Mouse (Mus musculus) ES-CJ7 (cell line): ENCODE results near the gene C3.

Source experiments
- DNase-seq: peaks from one replicate; pipeline ENCODE4 v3.0.0; 2011; ENCODE audit warnings: low read depth, low spot score

C3 gene

DNA sequence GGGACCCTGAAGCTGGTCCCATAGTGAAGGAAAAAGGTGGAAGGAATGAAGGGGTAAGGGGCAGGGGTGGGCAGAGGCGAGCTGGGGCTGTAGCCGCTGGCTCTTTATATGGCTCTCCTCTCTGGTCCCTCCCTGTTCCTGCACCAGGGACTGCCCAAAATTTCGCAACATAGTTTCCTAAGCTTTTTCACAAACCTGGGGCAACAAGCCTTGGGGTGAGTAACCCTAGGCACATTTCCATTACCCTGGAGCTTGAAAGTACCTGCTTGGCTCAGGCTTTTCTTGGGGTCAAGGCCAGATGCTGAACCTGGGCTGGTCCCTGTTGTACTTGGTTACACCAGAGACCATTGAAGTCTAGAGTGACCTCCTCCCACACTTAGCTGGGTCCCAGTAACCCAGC lies at the start of gene C3:
Gene C3, minus strand, starts transcription at position 123 of the 400 bp plus-strand sequence.
- DNase-seq = no peak

DNA sequence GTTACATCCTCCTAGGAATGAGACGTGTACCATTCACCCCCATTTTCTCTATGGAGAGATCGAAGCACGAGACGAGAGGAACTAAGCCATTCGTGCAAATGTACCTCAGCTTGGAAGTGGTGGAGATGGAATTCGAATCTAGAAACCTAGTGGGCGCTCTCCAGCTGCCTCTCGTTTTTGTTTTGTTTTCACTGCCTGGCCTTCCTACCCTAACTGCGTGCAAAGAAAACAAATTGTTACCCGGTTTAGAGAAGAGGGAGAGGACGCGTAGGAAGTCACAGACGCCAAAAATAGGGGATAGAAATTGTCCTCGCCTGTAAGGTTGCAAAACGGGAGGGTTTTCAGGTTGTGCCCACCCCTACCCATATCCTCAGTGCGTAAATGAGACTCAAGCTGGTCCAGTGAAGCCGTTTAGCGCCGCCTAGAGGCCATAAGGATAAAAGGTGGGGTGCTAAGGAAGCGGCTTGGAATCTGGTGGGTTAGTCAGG lies 48.7 kb upstream of the C3 start:
- DNase-seq = peak; percentile 90

DNA sequence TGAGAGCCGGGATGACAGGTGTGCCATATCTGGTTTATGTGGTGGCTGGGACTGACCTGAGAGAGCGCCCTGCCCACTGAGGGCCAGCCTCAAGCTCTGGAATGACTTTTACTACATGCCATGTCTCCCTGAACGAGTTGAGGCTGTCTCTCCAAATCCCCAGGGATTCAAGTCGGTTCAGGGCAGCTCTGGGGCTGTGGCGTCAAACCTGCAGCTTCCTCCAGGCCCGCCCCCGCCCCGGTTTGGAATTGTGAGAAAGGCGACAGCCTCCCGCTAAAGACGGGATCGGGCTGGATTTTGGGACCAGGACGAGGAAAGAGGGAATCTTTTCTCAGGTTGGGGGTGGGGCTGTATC lies 48.0 kb upstream of the C3 start:
- no peak for DNase-seq

DNA sequence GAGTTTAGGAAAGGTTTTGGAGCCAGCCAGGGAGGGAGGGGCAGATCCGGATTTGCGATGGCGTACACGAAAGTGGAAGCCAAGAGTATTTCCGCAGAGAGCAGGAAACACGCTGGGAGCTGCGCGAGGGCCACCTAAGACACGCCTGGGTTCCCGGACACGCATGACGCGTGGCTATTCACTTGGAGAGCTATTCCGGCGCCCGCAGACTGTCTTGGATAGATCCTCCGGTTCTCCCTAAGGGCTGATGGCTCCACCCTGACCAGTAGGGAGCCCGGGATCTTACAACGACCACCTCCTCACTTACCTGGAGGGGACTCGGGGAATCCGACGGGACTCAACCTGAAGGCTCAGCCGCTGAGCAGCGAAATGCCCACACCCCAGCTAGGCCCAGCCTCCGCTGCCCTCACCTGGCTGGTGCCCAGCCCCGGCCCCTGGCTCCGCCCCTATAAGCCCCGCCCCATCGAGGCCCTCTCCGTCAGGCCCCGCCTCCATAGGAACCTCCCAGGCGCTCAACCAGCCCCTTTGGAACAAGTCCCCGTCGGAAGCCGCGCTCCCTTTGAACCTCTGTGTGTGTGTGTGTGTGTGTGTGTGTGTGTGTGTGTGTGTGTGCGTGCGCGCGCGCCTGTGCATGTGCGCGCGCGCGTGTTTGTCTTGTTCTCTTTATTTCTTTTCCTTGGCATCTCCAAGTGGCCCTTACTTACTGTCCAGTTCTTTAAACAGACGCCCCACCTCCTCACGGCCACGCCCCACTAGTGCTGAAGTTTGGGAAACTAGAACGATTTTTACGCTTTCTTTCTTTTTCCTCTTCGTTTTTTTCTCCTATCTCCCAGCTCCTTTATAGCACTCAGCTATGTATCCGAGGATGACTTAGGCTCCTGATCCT lies 47.4 kb upstream of the C3 start:
- peak; percentile 72 for DNase-seq

DNA sequence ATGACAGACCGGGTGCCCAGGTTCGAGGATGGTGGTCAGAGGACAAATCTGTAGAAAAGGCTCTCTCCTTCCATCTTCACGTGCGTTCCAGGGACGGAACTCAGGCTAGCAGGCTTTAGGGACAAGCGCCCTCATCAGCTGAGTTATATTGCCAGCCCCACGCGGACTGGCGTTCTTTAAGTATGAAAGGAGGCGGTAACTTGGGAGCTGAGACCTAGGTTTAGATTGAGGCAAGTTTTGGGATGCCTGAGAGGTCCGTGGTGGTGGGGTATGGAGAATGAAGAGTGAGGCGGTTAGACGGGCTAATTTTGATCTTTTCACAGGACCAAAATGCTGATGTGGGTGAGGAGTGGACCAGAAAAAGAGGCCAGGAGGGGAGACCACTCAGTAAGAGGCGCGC lies 46.8 kb upstream of the C3 start:
- no peak for DNase-seq

DNA sequence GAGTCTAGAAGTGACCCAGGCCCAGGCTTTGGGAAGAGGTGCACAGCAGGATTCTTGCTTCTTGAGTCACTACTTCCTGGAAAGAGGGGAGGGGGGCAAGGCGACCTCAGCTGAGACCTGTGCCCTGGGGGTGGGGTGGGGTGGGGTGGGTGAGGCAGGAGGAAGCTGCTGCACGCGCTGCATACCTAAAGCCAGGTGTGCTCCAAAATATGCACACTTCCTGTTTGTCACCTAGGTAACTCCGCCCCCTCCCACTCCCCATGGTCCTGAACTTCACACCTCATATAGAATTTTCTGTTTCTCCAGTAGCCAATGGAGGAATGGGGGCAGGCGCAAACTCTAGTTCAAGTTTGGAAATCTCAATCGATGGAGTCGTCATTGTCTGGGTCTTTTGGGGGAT lies 45.9 kb upstream of the C3 start:
- peak; percentile 71 for DNase-seq

DNA sequence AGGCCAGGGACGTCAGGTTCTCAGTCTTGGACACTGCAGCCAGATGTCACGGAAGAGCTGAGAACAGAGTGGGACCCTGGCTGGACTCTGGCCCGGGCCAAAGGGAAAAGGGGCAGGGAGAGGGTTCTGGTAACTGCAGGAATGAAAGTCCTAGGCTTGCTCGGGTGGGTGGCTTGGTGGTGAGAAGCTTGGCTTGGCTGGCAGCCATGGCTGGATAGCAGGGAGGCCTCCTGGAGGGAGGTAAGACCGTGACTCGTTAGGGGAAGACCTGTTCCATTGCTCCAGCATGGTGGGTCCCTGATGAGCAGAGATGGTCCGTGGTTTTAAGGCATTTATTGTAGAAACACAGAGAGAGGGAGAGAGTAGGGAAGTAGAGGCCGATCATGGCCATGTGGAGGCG lies 43.4 kb upstream of the C3 start:
- DNase-seq = no peak

DNA sequence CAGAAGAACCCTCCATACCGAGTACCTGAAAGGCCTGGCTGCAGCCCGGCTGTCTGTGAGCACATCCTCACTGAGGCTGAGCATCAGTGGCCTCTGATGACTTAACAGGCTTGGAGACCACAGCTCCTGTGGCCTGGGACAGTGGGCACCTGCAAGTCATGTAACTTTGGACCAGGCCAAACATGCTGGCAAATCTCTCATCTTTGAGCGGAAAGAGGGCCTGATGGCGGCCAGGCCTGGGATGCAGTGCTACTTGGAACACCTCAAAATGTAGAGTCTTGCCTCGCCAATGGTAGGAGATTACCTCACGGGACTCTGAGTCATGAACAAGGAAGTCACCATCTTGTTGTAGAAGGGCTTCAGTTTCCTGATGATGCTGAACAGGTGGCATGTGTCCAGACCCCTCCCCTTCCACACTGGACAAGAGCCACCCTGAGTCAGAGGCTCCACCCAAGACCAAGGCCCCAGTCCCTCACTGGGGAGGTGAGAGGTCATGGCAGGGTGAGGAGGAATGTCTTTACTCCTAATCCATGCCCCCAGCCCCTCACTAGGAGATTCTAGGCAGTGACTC lies 39.7 kb upstream of the C3 start:
- DNase-seq = no peak

DNA sequence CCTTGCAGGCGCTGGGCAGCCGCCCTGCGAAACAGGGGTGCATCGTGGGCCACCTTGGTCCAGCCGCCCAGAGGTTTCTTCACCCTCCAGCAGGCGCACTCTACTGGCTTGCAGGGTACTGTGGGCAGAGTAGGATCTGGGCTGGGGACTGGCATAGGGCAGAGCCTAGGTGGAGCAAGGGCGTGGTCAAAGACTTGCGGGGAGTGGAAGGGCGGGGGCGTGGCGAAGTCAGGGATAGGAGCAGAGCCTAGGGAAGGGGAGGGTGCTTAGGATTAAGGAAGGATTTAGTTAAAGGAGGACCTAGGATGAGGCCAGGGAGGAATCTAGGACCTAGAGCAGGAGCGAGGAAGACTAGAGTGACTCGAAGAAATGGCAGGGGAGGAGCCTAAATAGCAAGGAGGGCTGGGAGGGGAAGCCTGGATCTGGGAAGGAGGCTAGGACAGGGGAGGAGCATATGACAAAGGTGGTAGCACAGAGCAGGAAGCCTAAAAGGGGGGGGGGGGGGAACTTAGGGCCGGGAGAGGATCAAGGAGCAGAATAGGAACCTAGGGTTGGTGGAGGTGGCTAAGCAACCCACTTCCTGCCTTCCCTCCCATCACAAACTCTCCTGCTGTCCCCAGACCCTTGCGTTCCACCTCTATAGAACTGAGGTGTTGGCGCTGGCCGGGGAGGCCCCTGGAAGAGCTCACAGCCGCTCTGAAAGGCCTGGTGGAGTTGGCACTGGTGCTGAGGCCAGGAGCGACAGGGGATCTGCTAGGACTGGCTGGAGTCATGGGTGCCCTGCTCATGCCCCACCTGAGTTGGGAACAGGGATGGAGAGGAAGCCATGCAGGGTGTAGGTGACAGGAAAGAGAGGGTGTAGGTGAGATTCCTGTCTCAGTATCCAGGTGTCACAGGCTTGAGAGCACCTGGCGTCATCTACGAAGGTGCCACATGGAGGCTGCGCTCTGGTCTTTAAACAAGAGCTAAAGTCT lies 37.3 kb upstream of the C3 start:
- DNase-seq = peak; percentile 74

DNA sequence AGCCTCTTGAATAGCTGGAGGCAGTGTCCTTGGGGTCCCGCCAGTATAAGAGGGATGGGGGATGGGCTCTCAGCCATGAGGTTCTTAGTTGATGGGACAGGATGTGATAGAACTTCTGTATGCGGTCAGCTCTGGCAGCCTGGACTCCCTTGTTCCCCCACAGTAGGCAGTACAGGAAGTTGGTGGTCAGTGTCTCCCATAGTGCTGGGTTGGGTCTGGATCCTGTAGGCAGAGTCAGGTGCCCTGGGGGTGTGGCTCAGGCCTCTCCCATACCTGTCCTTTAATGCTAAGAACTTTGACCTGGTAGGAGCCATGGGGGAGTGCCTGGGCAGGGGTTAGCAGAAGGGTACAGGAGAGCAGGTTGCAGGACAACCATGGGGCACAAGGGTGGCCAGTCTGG lies 36.2 kb upstream of the C3 start:
- DNase-seq = no peak

DNA sequence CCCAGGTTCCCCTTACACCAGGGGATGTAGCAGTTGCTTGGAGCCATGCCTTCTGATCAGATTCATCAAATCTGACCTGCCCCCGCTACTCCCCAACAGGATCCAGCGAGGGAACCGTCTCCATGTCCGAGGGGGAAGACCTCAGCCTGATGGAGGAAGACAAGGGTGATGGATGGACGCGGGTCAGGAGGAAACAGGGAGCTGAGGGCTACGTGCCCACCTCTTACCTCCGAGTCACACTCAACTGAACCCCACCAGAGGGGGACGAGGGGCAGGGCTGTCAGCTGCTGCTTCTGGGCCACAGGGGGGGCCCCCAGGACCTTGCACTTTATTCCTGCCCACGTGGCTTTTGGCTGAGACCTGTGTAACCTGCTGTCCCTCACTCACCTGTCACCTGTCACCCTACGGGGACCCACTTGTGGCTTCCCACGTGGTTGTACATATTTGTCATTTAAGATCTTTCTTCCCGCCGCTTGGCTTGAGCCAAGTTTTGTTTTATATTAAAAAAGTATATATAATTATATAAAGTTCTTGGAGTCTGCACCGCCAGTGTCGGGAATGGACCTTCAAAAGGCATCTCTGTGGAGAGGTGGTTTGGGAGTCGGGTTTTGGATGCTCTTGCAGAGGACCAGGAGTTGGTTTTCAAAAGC lies 35.1 kb upstream of the C3 start:
- no peak for DNase-seq

DNA sequence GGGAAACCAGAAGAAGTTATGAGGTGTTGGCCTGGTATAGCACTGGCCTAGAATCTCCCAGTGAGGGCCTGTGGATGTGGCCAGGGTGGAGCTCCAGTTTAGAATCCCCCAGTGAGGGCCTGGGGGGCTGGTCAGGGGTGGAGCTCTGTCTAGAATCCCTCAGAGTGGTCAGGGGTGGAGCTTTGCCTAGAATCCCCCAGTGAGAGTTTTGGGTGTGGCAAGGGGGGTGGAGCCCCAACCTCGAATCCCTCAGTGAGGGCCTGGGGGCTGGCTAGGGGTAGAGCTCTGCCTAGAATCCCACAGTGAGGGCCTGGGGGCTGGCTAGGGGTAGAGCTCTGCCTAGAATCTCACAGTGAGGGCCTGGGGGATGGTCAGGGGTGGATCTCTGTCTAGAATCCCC lies 33.9 kb upstream of the C3 start:
- DNase-seq = peak; percentile 50

DNA sequence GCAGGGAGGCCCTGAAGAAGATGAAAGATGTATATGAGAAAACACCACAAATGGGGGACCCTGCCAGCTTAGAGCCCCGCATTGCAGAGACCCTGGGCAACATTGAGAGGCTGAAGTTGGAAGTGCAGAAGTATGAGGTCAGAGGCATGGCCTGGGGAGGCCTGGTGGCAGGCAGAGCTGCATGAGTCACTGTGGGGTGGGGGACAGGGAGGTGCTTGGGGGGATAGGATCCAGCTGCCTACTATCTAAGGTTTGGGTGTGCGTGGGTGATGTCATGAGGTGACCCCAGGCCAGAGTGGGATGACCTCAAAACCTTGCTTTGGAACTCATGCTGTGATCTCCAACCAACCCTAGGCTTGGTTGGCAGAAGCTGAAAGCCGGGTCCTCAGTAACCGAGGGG lies 33.4 kb upstream of the C3 start:
- DNase-seq = no peak

DNA sequence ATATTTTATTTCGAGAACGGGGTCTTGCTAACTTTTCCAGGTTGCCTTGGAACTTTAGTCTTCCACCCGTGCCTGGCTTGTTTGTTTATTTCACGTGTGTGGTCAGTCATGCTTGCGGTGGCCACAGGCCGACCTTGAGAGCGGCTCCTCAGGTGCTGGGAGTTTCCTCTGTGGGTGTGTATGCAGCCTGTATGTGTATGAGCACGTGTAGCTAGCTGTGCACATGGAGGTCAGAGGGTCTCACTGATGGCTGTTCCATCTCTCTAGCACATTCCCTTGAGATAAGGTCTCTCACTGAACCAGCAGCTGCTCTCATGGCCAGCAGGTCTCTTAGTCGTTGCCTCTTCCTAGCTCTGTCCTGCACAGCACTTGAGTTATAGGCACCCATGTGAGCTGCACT lies 32.4 kb upstream of the C3 start:
- DNase-seq = no peak

DNA sequence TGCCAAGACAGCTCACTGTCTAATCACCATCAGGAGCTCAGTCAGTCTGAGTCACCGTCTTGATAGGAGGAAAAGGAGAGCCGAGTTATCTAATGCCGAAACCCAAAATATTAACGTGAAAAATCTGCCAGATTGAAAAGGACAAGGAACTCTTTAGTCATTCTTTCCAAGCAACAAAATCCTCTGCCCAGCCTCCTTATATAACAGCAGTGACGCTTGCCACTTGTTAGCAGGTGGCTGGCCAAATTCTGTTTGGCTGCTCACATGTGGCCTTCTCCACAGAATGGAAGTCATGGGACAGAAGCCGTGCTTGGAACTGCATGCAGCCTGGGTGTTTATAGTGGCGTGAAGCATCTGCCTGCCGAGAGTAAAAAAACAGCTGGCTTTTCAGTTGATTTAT lies 31.8 kb upstream of the C3 start:
- no peak for DNase-seq

DNA sequence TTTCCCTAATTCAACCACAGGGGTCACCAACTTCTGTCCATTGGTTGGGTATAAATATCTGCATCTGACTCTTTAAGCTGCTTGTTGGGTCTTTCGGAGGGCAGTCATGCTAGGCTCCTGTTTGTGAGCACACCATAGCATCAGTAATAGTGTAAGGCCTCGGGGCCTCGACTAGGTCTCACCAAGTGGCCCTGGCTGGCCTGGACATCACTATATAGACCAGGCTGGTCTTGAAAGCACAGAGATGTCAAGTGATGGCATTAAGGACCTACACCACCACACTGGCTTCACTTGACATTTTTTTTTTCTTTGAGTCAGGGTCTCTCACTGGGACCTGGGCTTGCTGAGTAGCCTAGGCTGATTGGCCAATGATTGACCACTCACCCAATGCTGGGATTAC lies 30.3 kb upstream of the C3 start:
- DNase-seq = no peak

DNA sequence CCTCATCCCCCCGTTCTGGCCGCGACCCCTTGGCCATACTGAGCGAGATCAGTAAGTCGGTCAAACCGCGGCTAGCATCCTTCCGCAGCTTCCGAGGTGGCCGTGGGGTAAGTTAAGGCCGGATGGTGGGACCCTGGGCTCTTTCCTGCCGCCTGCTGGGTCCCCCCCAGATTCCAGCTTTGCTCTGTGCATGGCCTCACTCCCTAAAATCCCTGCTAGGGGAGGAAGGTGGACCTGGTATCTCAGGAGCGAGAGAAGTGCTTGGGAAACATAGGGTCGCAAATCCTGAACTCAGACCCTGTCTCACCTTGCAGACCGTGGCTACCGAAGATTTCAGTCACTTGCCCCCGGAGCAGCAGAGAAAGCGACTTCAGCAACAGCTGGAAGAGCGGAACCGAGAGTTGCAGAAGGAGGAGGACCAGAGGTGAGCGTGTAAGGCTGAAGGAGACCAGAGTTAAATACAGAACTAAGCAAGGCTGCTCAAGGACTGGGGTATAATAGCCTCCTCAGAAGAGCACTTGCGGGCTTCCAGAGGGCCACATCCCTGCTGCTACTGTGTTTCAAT lies 29.1 kb upstream of the C3 start:
- no peak for DNase-seq

DNA sequence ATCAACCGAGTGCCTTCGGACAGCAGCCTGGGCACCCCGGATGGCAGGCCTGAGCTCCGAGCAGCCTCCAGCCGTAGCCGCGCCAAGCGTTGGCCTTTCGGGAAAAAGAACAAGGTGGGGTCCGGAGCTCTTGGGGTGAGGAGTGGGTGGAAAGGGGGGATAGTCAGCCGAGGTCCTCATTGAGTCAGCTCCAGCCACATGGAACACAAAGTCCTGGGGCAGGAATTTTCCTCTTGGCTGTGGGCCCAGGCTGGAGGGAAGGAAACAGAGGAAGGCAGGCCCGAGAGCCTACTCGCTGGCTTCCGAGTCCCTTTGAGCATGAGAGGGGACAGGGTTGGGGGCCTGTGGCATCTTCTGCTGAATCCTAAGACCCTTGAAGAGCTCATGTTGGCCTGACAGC lies 27.4 kb upstream of the C3 start:
- DNase-seq = no peak

DNA sequence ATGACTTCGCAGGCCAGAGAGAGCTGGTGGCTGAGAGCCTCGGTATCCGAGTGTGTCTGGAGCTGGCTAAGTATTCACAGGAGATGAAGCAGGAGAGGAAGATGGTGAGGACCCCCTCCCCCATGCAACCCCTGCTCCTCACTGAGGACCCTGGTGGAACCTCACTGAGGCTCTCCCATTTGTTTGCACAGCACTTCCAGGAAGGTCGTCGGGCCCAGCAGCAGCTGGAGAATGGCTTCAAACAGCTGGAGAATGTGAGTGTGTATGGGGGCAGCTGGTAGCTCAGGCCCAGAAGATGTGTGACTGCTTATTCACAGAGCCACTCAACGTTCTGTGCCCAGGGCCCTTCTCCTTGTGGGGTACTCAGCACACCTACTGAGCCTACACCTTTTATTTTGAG lies 25.4 kb upstream of the C3 start:
- no peak for DNase-seq

DNA sequence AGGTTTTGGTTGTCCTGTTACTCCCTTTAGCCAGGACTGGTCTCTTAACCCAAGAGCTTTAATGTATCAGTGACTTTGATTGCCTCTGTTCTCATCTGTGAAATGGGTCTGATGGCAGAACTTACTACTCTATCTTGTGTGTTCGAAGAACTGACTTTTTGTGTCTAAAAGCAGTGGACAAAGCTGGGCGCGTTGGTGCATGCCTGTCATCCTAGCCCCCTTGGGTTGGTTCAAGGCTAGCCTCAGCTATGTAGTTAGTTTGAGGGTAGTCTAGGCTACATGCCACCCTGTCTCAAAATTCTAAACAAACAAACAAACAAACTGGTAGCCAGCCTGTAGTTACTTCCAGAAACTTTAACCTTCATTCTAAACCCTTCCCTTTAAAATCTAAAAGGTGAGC lies 23.5 kb upstream of the C3 start:
- DNase-seq = no peak

DNA sequence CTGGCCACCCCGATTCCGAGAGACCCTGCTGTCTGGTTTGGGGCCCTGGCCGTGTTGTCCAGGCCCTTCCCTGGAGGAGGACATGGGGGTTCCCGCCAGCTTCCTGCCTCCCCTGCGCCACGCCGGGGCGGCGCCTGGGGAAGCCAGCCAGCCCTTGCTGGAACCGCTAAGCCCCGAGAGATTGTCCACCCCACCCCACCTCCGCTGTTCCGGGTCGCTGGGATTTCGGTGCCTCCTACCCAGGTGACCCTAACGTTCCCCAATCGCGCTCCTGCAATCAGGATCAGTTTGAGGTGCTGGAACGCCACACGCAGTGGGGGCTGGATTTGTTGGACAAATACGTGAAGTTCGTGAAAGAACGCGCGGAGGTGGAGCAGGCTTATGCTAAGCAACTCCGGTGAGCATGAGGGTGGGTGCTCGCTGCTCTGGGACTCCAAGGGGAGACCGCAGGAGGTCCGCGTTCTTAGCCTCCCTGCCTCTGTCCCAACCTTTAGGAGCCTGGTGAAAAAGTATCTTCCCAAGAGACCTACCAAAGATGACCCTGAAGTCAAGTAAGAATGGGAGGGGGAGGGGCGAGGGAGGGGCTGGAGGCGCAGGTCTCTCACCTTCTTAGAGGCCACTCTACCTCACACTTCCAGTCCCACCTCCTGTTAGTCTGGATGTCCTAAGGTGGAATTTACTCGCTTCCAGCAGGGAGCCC lies 22.7 kb upstream of the C3 start:
- DNase-seq = peak; percentile 65
